Mouse (Mus musculus): ENCODE results near the gene Ccdc103.
A peak's percentile ranks its signal among the peaks of the same experiment; 100 is the strongest.

Ccdc103 gene

DNA sequence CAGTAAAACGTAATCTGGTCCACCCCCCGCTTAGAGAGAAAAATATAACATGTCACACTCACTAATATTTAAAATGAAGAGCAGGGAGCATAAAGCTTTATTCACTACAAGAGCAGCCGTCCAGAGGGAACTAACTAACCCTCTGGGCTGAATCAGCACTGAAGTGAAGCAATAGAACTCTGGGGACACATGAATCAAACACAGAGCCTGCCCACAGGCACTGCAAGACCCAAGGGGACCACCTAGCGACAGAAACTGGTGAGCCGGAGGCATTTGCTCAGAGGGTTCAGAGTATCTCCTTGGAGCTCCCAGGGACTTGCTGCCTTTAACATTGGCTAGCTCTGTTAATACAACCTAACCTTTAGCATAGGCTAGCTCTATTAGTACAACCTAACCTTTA, 9.1 kb downstream of the Ccdc103 start:
- no peak for DNase-seq (ENCODE audit: low spot score in 2 of 2)

DNA sequence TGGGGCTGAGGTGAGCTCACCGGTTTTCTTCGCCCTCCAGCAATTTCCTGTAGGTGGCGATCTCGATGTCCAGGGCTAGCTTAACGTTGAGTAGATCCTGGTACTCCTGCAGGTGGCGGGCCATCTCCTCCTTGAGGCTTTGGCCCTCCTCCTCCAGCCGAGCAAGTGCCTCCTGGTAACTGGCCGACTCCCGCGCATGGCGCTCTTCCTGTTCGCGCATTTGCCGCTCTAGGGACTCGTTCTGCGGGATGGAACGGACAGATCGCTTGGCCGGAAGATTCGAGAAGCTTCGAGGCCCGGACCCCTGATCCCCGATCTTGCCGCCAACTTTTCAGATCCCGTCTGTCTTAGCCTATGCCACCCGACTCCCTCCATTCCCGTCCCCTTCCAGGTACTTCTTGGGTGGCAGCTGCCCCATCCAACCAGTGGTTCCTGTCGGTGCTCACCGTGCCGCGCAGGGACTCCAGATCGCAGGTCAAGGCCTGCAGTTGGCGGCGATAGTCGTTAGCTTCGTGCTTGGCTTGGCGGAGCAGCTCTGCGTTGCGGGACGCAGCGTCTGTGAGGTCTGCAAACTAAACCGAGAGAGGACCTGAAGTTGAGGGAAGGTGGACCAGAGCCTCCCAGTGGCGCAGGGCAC, 12.1 kb downstream of the Ccdc103 start:
- no peak for DNase-seq (ENCODE audit: low spot score in 2 of 2)

DNA sequence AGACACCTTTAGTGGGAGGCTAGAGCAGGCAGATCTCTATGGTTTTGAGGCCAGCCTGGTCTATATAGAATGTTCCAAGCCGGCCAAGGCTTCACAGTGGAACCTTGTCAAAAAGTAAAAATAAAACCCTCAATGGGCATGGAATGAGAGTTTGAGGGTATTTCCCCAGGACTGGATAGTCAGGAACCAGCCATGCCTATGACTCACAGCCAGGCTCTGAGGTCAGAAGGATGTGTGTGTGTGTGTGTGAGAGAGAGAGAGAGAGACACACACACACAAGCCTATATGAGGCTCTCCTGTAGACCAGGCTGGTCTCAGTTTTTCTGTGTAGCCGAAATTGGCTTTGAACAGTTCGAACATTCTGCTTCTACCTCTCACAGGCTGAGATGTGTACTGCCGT, 13.7 kb downstream of the Ccdc103 start:
- DNase-seq (ENCODE audit: low spot score in 2 of 2) = no peak

DNA sequence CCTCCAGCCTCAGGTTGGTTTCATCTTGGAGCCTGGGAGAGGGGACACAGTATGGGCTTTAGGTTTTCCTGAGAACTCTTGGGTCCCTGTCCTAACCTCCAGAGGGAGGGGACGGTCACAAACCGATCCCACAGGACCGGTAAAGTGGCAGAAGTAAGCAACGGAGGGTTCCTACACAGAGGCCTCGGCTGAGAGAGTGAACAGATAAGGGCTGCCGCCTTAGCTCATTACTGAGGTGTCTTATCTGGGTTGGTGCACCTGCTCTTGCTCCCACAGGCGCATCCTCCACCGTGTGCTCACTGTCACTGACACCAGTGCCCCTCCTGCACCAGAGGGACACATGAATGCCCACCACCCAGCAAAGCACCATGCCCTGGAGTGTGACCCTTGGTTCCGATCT, 14.8 kb downstream of the Ccdc103 start:
- no peak for DNase-seq (ENCODE audit: low spot score in 2 of 2)

DNA sequence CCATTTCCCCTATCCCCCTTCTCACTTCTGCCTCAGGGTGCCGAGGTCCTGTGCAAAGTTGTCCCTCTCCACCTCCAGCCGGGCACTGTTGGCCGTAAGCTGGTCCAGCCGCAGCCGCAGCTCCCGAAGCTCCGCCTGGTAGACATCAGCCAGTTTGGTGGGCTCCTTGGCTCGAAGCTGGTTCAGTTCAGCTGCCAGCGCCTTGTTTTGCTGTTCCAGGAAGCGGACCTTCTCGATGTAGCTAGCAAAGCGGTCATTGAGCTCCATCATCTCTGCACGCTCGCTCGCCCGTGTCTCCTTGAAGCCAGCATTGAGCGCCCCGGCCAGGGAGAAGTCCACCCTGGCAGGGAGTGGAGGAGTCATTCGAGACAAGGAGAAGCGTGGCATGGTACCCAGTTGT, 15.6 kb downstream of the Ccdc103 start:
- DNase-seq (ENCODE audit: low spot score in 2 of 2) = no peak

DNA sequence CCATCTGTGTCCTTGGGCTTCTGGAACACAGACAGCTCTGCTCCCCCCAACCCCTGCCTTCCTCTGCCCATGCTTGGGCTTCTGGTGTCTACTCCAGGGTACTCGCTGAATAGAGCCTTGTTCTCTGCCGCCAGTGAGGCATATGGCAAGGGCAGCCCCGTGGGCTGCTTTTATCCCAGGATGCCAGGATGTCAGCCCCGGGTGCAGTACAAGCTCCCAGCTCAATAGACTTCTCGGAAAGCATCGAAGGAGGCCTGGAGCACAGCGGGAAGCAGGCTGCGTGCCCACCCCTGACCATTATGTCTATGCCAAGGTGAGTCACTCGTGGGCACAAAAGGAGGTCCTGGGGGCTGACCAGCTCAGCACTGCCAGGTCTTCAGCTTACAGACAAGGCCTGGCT, 17.4 kb downstream of the Ccdc103 start:
- DNase-seq (ENCODE audit: low spot score in 2 of 2) = no peak

DNA sequence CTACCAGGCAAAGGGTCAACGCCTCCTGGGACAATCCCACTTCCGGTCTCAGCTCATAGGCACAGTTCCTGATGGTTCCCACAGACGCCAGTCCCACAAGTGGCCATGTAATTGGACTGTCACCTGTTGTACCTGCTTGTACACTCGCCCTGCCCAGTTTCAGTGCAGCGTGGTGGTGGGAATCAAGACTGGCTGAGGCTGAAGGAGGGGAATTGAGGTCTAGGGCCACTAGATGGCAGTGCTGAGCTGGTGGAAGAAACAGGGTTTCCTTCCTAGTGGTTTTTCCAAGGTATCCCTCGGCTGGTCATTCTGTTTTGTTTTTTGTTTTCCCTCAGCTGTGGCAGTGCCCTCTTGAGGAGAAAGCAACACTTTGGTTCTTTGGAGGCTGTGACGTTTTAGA, 19.8 kb downstream of the Ccdc103 start, which contains the start of gene Gfap:
Gfap (minus strand) TSS at position 150 of the 400 bp plus-strand sequence.
- peak; percentile 45 to 71 for DNase-seq (ENCODE audit: low spot score in 2 of 2)

DNA sequence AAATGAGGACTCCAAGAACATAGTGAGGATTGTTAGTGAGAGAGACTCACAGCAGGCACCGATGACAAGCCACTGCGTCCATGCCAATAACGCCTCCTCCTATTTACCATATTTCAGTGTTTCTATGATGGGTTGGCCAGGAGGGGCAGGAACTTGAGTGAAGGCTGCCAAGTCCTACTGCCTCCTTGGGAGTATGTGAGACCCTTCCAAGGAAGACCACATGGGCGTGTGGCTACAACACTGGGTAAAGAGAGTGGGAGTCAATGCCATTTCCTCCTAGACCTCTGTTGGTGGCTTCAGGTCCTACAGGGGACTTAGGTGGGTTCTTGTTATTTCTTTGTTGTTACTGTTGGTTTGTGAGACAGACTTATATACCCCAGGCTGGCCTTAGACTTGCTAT, 20.2 kb downstream of the Ccdc103 start:
- no peak for DNase-seq (ENCODE audit: low spot score in 2 of 2)

DNA sequence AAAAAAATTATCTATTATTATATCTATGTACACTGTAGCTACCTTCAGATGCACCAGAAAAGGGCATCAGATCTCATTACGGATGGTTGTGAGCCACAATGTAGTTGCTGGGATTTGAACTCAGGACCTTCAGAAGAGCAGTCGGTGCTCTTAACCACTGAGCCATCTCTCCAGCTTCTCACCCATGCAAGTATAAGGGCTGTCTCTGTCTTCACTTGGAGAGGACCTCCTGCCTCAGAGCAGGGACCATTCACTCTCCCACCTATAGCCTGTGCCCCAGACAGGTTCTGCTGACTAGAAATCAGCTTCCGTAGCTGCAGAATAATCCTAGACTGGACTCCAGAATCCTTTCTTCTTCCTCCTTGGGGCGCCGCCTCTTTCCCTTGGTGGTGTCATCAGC, 21.1 kb downstream of the Ccdc103 start:
- no peak for DNase-seq (ENCODE audit: low spot score in 2 of 2)

DNA sequence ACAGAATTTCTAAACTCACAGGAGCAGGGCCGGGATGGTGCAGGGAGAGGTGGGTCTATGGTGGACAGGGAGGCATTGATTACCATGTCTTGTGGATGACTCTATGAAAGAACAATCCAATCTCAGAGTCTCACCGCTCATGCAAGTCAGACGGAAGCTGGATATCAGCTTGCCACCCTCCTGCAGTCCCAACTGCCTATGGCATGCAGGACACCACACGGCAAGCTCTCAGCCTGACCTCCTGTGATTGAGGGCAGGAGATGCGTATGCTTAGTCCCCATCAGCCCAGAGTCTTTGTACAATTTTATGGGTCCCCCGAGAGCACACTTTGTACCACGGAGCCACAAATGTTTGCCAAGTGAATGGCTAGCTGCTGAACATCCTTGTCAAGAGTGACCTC, 22.6 kb downstream of the Ccdc103 start:
- DNase-seq (ENCODE audit: low spot score in 2 of 2) = no peak

DNA sequence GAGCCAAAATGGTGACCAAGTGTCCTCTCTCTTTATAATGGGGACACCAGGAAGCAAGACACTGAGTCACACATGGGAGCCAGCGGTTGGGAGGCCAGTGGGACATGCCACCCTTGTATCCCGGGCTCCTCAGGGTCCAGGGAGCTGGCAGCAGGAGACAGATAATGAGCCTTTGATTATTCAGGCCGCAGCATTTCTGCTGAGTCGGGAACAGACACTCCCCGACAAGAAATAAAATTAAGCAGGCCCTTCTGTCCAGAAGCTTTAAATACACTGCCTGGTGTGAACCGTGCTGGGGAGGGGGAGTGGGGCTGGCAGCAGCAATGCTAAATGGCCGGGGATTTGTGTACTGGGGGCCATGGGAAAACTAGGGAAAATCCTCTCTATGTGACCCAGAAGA, 30.4 kb downstream of the Ccdc103 start:
- DNase-seq (ENCODE audit: low spot score in 2 of 2) = no peak

DNA sequence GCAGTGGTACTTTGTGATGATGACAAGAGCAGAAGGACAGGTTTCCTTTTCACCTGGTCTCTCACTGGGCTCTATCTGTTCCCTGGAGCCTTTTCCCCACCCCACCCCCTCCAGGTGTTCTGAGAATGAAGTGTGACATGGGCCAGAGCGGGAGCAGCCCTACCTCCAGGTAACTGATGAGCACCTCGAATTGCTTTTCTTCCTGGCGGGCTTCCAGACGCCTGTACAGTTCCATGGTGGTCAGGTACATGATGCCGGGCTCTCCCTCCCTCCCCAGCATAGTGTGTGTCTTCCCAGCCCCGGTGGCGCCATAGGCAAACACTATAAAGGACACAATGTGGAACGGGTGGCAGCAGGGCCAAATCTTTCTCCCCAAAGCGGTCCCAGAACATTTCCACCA, 34.4 kb downstream of the Ccdc103 start:
- DNase-seq (ENCODE audit: low spot score in 2 of 2) = no peak

DNA sequence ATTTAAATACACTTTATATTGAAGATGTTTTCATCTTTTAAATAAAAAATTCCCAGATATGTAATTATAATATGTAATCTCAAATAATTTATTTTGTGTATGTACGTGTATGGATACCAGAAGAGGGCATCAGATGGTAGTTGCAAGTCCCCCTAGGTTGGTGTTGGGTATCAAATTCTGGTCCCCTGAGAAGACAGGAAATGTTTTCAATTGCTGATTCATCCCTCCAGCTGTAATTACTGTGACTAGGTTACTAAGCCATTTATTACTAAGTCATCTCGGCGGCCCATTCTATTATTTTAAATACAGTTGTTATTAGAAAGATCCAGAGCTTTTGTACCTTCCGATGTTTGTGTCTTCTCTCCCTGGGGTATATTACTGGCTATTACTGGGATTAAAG, 37.1 kb downstream of the Ccdc103 start:
- DNase-seq (ENCODE audit: low spot score in 2 of 2) = no peak

DNA sequence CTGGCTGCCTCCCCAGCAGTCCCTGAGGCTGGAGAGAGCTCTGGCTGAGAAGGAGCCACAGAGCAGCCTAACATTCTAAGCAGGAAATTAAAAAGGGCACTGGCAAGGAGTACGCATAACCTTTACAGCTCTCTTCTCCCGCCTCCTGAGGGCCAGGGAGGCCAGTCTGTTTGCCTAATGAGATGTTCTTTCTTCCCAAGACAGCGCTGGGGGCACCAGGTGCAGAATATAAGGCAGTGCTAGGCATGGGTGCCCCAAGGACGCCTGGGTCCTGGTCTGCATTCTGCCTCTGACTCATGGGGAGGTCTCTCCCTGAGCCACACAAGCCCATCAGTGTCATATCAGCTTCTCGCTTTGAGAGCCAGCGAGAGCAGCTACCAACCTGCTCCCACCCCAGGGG, 40.5 kb downstream of the Ccdc103 start:
- DNase-seq (ENCODE audit: low spot score in 2 of 2) = no peak

DNA sequence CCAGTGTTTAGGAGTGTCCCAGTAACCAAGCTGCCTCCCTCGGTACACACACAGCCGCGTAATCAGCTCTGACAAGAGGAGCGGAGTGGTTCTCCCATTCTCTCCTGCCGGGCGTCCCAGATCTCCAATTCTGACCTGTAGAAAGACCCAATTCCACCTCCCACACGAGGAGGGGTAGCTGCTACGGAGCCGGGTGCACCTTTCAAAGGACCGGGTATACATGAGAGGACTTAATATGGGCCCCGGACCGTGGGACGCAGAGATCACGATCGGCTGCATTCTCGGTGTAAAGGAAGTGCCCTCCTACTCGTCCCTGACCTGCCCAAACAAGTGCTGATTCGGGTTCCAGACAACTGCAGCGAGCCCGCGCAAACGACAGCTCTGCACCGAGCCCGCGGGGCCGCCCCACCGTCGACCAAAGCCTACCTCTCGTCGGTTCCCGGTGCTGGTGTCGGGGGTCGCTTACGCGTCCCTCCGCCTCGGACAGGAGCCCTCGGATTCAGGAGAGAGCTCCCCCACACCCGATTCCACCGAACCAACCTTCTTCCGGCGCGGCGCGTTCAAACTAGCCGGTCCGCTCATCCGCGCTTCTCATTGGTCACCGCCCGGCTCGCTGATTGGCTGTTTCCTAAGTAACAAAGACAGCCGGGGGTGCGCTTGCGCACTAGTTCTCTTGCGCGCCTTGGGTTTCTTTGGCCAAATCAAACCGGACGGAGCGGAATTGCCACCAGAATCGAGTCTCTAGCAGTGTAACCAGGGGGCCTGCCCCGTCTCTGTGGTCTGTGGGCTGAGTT, 43.8 kb downstream of the Ccdc103 start, which contains the start of gene Kif18b:
Kif18b (minus strand) TSS at position 568 of the 794 bp plus-strand sequence.
- DNase-seq (ENCODE audit: low spot score in 2 of 2) = peak; percentile 91 to 93

DNA sequence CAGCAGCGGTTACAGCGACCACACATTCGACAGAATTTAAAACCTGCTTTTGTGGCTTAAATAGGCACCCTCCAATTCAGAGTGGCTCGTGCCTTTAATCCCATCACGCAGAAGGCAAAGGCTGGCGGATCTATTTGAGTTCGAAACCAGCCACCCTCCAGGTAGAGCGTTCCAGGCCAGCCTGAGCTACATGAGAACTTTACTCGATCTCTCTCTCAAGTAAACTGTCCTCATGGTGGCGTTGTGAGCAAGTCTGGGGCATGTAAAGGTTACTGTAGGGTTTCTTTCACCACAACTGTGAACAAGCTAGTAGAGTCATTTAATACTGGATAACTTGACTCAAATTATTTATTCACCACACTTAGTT, 44.3 kb downstream of the Ccdc103 start:
- DNase-seq (ENCODE audit: low spot score in 2 of 2) = no peak

DNA sequence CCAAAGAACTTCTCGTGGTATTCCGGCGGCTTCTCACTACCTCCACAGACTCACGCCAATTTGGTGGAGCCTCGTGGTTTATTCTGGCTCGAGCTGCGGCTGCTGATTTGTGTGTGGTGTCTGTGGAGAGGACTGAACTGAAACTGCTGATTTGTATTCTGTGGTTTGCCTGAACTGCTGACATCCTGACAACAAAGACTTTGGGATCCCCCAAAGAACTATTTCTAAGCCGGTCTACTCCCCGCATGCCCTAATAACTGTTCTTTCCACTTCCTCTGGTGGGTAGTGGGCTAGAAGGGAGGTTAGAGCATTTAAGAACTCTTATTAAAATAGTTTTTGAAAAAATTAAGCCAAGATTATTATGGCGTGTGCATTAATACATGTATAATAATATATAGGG, 49.7 kb downstream of the Ccdc103 start:
- DNase-seq (ENCODE audit: low spot score in 2 of 2) = no peak
